Mouse (Mus musculus): Measurements from ENCODE around the gene Pkp1. TPM values are rescaled to one million over a fixed set of nuclear protein-coding genes. Genes with fewer than 3 reads are reported as not detected.

The Pkp1 gene
- polyA plus RNA-seq (2017; shearing (Covaris generic)): not detected

GRCm38 (mm10) chr1:135918644-135919407 is at the start of gene Pkp1:
TSS of gene Pkp1 (minus strand) at chr1:135919207.

GRCm38 (mm10) chr1:135835716-135836483 is 83.1 kb downstream of the Pkp1 start, which contains the start of gene Tnnt2:
TSS of gene Tnnt2 (plus strand) at chr1:135836354.

Other genes with a start within 250 kb of the Pkp1 start
- 308 TPM for gene Csrp1, start 199.1 kb downstream of the Pkp1 start, polyA plus RNA-seq (2017; shearing (Covaris generic))
- gene Phlda3, start 153.1 kb downstream of the Pkp1 start, polyA plus RNA-seq (2017; shearing (Covaris generic)): 0.24 TPM
- gene Tnni1, start 139.8 kb downstream of the Pkp1 start, polyA plus RNA-seq (2017; shearing (Covaris generic)): not detected
- 0.86 TPM for gene Lad1, start 100.6 kb downstream of the Pkp1 start, polyA plus RNA-seq (2017; shearing (Covaris generic))
- not detected for gene Tnnt2, start 82.9 kb downstream of the Pkp1 start, polyA plus RNA-seq (2017; shearing (Covaris generic))
- not detected for gene Igfn1, start 87.1 kb upstream of the Pkp1 start, polyA plus RNA-seq (2017; shearing (Covaris generic))
- 27.7 TPM for gene Tmem9, start 88.9 kb upstream of the Pkp1 start, polyA plus RNA-seq (2017; shearing (Covaris generic))
- not detected for gene Ascl5, start 131.6 kb upstream of the Pkp1 start, polyA plus RNA-seq (2017; shearing (Covaris generic))
- gene Cacna1s, start 133.5 kb upstream of the Pkp1 start, polyA plus RNA-seq (2017; shearing (Covaris generic)): not detected
- gene Kif21b, start 212.2 kb upstream of the Pkp1 start, polyA plus RNA-seq (2017; shearing (Covaris generic)): 74.7 TPM

Data from naive thymus-derived CD4-positive, alpha-beta T cell, adult 5 months (primary cell).